Mouse (Mus musculus): ENCODE measurements around the gene Olfr1459.

DNA sequence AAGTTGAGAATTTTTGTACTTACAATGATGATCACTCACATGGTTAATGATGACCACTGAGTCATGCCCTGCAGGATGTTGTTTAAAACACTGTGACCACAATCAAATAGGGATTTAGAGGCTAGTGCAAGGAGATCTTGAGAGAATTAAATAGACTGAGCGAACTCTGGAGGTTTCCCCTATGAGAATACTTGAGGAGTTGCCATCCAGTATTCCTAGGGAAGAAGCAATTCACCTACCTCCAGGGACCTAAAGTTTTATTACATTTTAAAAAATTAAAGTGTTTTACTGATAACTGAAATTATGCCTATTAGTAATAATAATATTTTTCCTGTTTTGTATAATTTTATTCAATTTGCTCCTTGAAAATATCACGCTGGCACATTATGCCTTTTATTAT is 51.6 kb downstream of the Olfr1459 start, which contains the start of gene Olfr1457:
- no peak for TF ChIP-seq GATA1 (IDR thresholded peaks at IDR 0.05; ENCODE audit: borderline replicate concordance, low read length)
- no peak for TF ChIP-seq FLI1 (IDR thresholded peaks at IDR 0.05; ENCODE audit: low read length)
